Mouse (Mus musculus) ovary, postnatal 36 days (tissue): ENCODE results near the gene Rxrg.
A peak's percentile ranks its signal among the peaks of the same experiment; 100 is the strongest.

ENCODE experiments used
- DNase-seq: peaks from one replicate; pipeline ENCODE4 v3.0.0; 2022; ENCODE audit warnings: low spot score, mixed read lengths

Gene Rxrg

DNA sequence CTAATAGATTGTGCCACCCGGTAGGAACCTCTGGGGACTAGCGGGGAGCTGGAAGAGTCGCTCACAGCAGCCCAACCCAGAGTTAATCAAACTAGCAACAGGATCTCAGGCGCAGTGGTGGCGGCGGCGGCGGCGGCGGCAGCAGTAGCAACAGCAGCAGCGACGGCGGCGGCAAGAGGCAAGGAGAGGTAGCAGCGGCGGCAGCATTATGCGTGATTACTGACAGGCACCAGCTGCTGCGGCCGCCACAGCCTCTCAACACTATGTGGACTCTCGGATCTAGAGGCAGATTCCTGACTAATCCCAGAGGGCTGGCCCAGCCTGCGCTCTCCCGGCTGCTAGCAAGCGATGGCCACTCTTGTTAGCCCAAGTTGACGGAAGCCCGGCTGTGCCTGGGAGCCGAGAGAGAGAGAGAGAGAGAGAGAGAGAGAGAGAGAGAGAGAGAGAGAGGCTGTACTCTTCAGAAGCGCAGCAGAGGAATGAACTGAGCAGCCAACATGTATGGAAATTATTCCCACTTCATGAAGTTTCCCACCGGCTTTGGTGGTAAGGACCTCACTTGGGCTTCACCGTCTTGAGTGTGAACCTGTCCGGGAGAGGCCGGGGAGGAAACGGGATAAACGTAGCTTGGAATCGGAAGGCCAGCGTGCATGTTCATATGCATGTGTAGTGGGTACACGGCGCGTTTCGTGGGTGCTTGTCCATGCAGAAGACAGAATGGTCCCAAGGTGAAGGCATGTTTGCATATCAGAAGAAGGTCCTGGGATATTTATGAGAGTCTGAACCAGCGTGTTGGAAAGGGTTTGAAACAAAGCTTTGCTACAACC lies at the start of gene Rxrg:
Rxrg (plus strand) TSS at position 130 of the 827 bp plus-strand sequence.
- peak; percentile 40 for DNase-seq

DNA sequence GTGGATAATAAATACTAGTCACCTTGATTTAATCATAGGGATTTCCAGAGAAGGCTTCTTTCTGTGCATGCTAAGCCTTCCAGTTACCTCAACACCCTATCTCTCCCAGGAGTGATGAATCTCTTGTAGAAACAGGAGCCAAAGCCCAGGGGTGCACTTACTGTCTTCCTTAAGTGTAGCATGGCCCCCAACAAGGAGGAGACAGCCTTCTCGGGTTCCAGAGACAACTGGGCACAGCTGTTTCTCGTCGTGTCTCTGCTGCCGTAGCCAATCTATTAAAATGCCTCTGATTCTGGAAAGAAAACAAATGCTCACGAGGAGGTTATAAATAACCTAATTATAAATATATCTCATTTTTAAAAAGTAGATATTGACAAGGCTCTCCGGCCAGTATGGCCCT lies 48.9 kb upstream of the Rxrg start:
- no peak for DNase-seq

DNA sequence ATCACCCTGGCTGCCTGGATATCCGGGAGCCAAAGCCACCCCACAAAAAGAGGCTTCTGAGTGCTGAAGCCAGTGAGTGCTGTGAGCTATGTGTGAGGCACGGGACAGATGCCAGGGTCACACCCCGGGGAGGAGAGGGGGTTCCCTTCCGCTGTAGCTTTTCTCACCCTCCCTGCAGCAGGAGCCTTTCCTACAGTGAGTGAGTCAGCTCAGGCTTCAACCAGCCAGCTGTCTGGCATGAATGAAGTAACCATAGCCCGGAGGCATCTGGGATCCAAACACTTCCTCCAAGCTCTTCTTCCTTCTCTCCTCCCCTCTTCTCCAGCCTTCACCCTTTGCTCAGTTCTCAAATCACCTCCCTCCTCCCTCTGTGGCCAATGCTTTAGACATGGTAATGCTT lies 46.6 kb upstream of the Rxrg start:
- DNase-seq: no peak

DNA sequence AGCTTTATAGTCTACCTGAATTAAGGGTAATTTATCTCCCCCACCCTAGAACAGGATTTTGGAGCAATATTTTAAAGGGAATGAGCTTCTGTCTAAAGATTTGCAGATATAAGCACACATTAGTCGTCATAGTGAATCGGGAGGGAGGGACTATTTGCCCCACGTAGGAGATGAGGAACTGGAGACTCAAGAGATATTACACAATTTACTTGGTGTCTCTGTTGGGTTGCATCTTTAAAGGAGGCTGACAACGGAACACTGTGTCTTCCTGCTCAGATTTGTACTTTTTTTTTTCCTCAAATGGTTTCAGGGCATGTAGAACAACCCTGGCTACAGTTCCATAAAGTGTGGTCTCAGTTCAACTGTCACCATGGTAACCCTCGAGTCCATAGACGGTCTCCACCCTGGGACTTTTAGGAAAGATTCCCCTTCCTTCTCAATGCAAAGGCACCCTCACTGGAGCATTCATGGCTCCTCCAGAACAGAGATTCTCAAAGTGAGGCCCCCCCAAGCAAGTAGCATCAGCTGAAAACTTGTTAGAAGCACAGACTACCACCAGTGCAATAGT lies 44.1 kb upstream of the Rxrg start:
- DNase-seq: no peak

DNA sequence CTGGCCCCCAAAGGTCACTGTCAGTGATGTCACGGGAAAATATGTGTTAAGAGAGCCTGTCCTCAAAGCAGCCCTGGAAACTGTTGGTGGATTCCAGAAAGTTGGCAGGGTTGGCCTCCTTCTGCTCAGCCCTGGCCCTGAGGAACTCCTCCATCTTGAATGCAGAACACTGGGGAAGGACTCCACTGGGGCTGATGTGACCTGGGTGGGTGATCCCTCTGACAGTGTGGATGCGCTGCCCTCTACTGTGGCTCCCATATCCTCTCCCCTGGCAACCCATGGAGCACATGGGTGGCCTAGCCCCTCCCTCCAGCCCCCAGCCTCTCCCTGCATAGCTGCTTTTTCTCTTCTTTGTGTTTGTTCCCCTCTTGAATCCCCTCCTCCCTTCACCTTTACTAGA lies 31.6 kb upstream of the Rxrg start:
- no peak for DNase-seq

DNA sequence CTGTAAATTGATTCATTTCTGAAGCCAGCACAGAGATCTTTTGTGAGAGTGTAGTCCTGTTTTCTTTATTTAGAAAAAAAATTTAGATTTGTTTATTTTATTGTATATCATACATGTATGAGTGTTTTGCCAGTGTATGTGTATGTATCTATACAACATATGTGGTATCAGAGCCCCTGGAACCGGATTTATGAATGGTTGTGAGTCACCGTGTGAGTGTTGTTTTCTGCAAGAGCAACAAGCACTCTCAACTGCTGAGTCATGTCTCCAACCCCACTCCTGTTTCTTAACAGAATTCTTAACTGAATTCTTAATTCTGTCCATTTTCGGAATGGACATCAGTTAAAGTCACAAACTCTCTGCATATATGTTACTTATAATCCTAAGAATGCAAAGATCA lies 19.1 kb upstream of the Rxrg start:
- no peak for DNase-seq

DNA sequence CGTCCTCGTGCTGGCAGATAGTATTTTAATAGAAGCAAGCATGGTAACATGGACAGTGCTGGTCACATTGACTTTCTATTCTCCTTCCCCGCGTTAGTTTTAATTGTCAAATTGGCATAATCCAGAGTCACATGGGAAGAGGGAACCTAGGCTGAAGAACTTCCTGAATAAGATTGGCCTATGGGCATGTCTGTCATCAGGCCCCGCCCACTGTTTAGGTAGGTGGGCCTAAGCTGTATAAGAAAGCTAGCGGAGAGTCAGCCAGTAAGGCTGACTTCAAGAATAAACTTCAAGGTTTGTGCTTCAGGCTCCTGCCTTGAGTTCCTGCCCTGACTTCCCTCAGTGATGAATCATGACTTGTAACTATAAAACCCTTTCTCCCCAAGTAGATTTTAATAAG lies 15.0 kb upstream of the Rxrg start:
- no peak for DNase-seq

DNA sequence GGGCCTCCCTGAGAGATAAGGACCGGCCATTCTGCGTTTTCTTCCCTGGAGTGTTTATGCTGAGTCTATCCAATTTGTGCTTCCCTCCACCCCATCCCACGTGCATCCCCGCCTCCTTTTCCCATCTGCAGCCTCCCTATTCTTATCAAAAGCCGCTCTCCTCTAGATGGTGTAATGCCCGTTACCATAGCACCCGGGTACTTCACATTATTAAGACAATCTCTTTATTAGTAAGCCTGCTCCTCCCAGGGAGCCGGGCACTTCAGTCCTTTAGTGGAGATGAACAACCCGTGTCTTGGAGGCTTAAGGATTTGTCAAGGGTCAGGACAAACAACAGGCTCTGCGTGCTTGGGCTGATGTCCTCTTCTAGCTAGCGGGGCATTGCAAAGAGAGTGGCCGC lies 14.3 kb upstream of the Rxrg start:
- DNase-seq: no peak

DNA sequence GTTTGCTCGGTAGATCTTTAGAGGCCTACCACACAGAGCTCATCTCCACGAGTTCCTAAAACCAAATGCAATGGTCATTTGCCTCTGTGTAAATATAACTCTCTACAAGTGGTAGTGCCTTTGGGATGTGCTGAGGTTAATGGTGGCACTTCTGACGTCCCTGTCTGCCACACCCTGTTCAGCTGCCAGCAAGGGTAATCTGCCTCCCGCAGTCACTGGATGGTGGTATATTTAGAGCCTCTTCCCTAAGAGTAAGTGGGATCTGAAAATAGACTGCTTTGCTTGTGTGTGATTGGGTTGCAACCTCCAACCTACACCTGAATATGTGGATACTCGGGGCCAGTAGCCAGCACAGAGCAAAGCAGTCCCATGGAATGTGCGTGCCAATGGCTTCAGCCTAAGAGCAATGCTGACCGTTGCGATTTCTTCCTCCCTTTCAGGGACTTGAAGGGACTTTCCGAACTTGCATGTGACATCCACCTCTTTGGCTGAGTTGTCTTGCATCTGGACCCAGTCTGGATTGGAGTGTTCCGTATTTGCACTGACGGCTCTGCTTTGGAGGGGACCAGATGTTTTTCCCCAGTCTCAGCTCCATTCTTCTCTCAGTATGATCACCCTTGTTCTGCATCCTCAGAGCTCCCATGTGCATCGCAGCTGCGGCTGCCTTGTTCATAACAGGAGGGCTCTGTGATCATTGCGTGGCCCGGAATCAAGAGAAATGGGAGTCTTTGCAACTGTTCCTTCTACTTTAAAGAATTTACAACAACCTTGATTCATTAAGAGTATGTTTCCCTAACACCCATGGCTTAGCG lies 9.2 kb upstream of the Rxrg start:
- no peak for DNase-seq

DNA sequence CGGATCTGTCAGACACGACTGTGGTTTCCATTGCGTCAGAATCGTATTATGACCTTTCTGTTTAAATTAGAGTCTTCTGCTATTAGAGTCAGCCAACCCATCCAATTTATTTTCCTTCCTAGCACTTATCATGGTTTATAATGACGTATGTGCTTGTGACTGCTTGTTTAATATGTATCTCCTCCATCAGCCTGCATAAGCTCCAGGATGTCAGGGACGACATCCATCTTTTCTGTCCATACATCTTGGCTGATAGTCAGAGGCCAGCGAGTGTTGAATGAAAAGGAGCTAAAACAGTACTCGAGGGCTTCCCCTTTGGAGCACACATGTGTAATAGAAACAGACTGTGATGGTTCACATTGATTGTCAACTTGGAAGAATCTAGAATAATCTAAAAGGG lies 6.0 kb upstream of the Rxrg start:
- DNase-seq: no peak

DNA sequence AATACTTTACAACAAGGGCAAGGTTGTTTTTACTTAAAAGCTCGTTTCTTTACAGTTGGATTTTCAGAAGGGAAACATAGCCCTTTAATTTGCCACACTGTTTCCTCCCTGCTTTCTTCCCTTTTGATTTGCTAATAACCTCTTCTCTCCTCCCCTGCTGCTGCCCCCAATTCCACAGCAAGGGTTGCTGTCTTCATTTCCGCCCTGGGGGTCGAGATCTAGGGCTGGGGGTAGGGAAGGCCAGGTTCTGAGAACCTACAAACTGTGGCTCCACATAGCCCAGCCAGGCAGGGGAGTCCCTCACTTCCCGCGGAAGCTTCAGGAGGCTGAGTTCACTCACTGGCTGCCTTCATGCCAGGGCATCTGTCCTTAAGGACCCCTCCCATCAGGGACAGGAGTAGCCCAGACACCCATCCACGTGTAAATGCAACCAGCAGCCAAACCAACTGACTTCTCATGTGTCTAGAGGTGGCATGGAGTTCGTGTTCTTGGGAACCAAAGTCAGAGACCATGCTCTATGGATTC lies 1.1 kb downstream of the Rxrg start:
- no peak for DNase-seq

DNA sequence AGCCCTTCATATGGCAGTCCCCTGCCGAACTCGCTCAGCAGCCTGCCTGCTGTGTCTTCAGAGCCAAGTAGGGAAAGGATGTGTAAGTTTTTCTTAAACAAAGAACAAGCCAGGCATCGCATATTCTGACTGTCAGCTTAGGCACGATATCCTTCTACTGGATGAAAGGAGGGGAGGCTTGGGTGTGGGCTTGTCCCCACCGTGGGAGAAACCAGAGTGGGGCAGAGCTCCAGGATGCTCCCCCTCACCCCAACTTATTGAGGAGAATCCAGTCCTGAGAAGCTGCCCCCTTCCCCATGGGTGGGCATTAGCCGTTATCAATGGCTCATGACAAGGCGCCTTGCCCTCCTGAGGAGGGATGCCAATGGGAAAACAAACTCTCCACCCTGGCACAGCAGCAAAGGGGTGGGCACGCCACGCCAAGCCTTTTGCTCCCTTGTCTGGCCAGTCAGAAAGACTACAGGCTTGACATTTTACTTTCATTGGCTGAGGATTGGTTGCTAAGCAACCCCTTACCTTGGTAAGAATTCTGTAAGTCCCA lies 10.1 kb downstream of the Rxrg start:
- no peak for DNase-seq

DNA sequence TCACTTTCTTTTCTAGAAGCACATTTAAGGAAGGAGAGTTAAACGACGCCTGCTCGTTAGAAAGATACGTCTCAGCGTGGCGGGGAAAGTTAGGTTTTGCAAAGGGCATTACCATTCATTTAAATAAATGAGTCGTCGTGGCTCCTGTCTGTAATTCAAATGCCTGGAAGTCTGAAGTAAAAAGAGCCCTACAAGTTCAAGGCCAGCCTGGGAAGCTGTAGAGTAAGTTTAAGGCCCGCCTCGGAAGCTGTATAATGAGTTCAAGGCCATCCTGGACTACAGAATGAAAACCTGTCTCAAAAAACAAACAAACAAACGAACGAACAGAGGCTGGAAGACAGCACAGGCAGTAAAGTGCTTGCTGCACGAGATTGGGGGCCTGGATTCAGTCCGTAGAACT lies 18.9 kb downstream of the Rxrg start:
- DNase-seq: no peak

DNA sequence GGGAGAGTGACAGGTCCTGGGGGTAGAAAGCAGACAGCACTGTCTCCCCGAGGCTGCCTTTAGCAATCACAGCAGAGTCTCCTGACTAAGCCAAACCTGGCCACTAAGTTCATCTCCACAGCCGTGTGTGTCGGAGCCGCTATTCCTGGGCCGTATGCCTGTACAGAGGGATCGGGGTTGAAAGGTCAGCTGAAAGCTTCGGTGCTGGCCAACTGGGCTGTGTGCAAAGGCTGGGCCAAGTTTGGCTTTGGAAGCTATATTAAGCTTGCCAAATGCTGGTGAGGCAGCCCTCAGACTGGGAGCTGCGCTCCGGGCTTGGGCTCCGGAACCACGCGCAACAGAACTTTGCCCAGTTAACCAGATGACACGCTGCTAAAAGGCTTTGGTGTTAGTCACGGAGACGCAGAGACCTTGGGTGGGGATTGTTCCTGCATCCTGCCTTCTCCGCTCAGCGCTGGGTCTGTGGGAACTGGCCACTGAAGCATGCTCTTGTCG lies 19.9 kb downstream of the Rxrg start:
- DNase-seq: peak; percentile 24

DNA sequence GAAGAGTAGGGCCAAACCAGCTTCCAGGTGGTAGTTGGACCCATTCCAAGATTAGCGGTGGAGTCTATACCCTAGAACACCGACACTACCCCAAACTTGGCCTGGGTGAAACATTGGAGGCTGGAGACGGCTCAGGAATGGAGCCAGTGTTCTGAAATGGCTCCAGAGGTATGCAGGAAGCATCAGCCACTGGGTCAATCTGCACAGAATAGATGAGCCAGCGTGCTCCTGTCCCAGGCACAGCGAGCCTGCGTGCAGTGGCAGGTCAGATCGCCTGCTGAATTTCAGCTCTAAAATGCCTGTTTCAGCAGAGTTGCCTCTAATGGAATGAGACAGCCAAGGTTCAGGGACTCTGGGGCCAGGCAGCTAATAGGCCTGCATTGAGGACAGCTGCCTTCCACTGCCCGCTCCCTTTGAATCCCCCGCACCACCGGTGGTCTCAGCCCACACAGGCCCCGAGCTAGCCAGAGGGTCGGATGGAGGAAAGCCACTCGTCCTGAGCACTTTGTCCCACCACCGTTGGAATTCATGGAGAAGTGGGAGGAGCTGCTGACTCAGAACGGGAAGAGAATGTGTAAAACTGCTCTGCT lies 22.1 kb downstream of the Rxrg start:
- no peak for DNase-seq

DNA sequence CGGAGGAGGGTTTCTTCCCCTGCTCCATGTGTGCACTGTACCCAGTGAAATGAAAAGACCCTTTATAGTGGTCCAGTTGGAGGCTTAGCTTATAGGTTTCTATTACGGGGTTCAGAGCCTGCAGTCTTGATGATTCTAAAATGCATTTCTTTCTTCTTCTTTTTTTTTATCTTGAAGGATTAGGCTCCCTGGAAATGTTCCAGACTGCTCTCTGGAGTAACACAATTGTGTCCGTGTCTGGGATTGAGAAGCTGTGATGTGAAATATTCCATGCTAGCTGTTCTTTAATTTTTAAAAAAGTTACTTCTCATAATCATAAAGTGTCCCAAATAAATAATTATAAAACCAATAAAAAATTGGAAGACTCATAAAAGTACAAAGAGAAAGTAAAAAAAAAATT lies 26.9 kb downstream of the Rxrg start:
- no peak for DNase-seq

DNA sequence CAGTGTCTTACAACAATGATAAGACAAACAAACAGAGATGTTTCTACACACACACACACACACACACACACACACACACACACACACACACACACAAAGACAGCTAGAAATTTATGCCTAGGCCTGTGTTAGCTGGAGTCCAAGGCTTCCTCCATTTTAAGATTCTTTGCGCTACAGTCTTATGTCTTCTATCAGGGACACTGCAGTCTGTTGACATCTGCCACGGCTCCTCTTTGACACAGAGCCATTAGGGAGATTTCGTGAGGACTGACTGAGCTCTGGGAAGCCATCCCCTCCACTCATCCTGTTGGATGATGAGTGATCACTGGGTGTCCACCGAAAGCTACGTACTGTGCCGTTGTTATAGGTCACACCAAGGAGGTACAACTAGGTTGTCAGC lies 33.6 kb downstream of the Rxrg start:
- no peak for DNase-seq

DNA sequence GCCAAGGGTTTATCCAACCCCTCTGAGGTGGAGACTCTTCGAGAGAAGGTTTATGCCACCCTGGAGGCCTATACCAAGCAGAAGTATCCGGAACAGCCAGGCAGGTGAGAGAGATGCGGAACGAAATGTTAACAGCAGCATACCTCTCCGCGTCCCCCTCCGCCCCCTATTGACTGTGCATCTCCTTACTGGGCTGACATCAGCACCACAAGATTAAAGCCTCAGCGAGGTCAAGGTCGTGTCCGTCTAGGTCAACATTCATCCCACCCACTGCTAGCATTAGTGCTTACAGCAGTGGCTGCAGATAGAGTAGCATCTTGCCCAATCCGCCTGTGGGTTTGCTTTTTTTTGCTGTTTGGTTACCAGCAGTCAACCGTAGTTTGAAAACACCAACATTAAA lies 37.5 kb downstream of the Rxrg start:
- no peak for DNase-seq

DNA sequence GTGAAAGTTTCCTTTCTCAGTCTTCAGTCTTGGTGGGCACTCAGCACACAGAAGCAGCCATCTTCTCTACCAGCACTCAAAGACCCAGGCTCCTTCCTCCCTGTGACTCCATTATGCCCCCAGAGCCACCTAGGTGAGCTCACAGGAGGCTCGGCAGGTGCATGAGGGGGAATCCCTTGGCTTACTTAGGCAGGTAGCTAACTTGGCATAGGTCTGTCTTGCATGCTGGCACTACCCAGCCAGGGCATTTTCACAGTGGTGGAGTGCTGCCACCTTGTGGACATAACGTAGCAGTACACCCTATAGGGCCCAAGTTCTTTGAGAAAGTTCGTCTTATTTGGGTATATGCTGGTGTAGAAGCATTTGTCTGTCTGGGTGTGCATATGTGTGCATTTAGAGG lies 38.8 kb downstream of the Rxrg start:
- DNase-seq: peak; percentile 53

DNA sequence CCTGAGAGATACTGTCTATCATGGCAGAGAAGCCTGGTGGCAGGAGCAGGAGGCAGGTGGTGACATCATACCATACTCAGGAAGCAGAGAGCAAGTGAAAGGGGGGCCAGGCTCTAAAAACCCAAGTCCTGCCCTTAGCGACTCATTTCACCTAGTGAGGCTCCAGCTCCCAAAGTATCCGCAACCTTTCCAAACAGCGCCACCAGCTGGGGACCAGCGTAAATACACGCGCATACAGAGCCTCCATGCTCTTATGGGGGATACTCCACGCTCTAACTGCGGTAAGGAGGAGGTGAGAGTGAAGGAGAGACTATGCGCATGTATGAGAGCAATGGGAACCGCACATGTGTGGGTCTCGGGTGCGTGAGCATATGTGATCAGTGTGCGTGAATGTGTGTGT lies 39.9 kb downstream of the Rxrg start:
- DNase-seq: peak; percentile 24

DNA sequence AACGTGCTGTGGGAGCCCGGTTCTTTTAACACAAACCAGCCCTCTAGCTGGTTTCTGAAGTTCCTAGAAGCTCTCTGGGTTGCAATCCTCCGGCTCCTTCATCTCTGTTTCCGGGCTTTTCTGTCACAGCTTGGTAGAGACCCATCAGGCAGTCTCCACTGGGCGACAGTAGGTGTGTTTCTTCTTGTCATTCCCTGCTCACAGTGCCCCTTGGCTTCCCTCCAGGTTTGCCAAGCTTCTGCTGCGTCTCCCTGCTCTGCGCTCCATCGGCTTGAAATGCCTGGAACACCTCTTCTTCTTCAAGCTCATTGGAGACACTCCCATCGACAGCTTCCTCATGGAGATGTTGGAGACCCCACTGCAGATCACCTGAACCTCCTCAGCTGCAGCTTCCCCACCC lies 40.7 kb downstream of the Rxrg start:
- no peak for DNase-seq
